Mouse (Mus musculus) embryonic facial prominence, embryonic 11.5 days (tissue): Measurements from ENCODE around the gene Serpine2. TPM values are rescaled to one million over a fixed set of nuclear protein-coding genes. Genes with fewer than 3 reads are reported as not detected.

ENCODE experiments used
- ATAC-seq: fragments of 200-750 bp; cut with Nextera tagmentation; replicated peaks from 2 replicates; pipeline ENCODE4 v1.8.0; 2017; ENCODE audit warnings: low read depth; ENCODE audit not compliant: insufficient number of reproducible peaks, low FRiP score, low TSS enrichment
- DNase-seq: peaks from one replicate; pipeline ENCODE4 v3.0.0-alpha.2; 2015; ENCODE audit warnings: low spot score
- H3K27ac ChIP-seq: fragments of 300-500 bp; sonication (generic); replicated peaks from 2 replicates; pipeline ENCODE4 v1.5.1; 2014; ENCODE audit warnings: mild to moderate bottlenecking, low read depth, low read length, control low read depth
- H3K27me3 ChIP-seq: fragments of 300-500 bp; sonication (generic); 2 replicates; pipeline ENCODE4 v1.6.1; 2014; ENCODE audit warnings: mild to moderate bottlenecking, low read length, moderate library complexity, mixed read lengths; ENCODE audit not compliant: control insufficient read depth, insufficient read depth
- H3K36me3 ChIP-seq: fragments of 300-500 bp; sonication (generic); replicated peaks from 2 replicates; pipeline ENCODE4 v1.6.1; 2014; ENCODE audit warnings: low read depth, mild to moderate bottlenecking, low read length, moderate library complexity, mixed read lengths; ENCODE audit not compliant: control insufficient read depth, insufficient read depth
- H3K4me1 ChIP-seq: fragments of 300-500 bp; sonication (generic); 2 replicates; pipeline ENCODE4 v1.6.1; 2014; ENCODE audit warnings: low read length, mixed read lengths; ENCODE audit not compliant: control insufficient read depth, insufficient read depth
- H3K4me2 ChIP-seq: fragments of 300-500 bp; sonication (generic); 2 replicates; pipeline ENCODE4 v1.6.1; 2014; ENCODE audit warnings: low read depth, mild to moderate bottlenecking, control low read depth, low read length, moderate library complexity
- H3K4me3 ChIP-seq: fragments of 300-500 bp; sonication (generic); 2 replicates; pipeline ENCODE4 v1.5.1; 2014; ENCODE audit warnings: low read depth, low read length, control low read depth
- H3K9ac ChIP-seq: fragments of 300-500 bp; sonication (generic); replicated peaks from 2 replicates; pipeline ENCODE4 v1.6.1; 2014; ENCODE audit warnings: mild to moderate bottlenecking, control low read depth, low read length
- H3K9me3 ChIP-seq: fragments of 300-500 bp; sonication (generic); replicated peaks from 2 replicates; pipeline ENCODE4 v1.6.1; 2016; ENCODE audit warnings: mild to moderate bottlenecking, low read length, inconsistent platforms, mixed read lengths; ENCODE audit not compliant: control insufficient read depth
- WGBS: fragments of 180-500 bp; shearing (Covaris S2); extraction: QIAGEN DNeasy Blood & Tissue Kit; methylation state at CpG from one replicate; pipeline ENCODE4 v1.1.7; 2014; 5-methylcytosine and 5-hydroxymethylcytosine counted together
- polyA plus RNA-seq: library from polyadenylated mRNA; unstranded; fragments of >200 nt; fragmentation: Nextera tagmentation; extraction: Ambion mirVana; gene quantifications from 2 replicates; pipeline ENCODE4 v1.2.1, GENCODE M21; 2014

Gene Serpine2
- polyA plus RNA-seq, 1 experiment from 2014 or later = 171 TPM

GRCm38 (mm10) chr1:79768231-79768630, 92.7 kb downstream of the Serpine2 start:
- Histone ChIP-seq H3K9me3 (no peaks in the 10 kb centered on the region), H3K27ac (no peak overlapping the region), H3K36me3 (no peaks in the 10 kb centered on the region), H3K4me3 (no peak overlapping the region), H3K9ac (no peak overlapping the region), H3K4me2 (no peak overlapping the region), H3K27me3 (no peaks in the 10 kb centered on the region), H3K4me1 (no peaks in the 10 kb centered on the region)
- no peak for DNase-seq
- 58% methylated on average over 1 of the region's 1 CpGs for WGBS
- ATAC-seq = no peak

GRCm38 (mm10) chr1:79764483-79764882, 96.5 kb downstream of the Serpine2 start:
- H3K9me3 ChIP-seq = no peaks in the 10 kb centered on the region
- H3K27ac ChIP-seq = no peak overlapping the region
- no peaks in the 10 kb centered on the region for H3K27me3 ChIP-seq
- H3K4me1 ChIP-seq = no peaks in the 10 kb centered on the region; the same call in 1 of the 2 replicates
- ATAC-seq (no peak), DNase-seq (no peak)
- no peaks in the 10 kb centered on the region for H3K36me3 ChIP-seq
- no peak overlapping the region for H3K9ac ChIP-seq
- H3K4me3 ChIP-seq = no peak overlapping the region
- 98% methylated on average over 1 of the region's 1 CpGs for WGBS
- no peak overlapping the region for H3K4me2 ChIP-seq

GRCm38 (mm10) chr1:79764031-79764430, 96.9 kb downstream of the Serpine2 start:
- H3K9me3 ChIP-seq = no peaks in the 10 kb centered on the region
- no peaks in the 10 kb centered on the region for H3K36me3 ChIP-seq
- no peak overlapping the region for H3K27ac ChIP-seq
- DNase-seq (no peak), ATAC-seq (no peak)
- no peaks in the 10 kb centered on the region for H3K27me3 ChIP-seq
- no peak overlapping the region for H3K4me3 ChIP-seq
- 84% methylated on average over 2 of the region's 2 CpGs for WGBS
- H3K4me2 ChIP-seq = no peak overlapping the region
- no peaks in the 10 kb centered on the region; the same call in 1 of the 2 replicates for H3K4me1 ChIP-seq
- no peak overlapping the region for H3K9ac ChIP-seq

GRCm38 (mm10) chr1:79762282-79763250, 98.4 kb downstream of the Serpine2 start:
- DNase-seq (no peak), ATAC-seq (no peak)
- WGBS = 62% methylated on average over 16 of the region's 16 CpGs
- Histone ChIP-seq H3K4me2 (peak overlapping the region; percentile 83), H3K36me3 (no peaks in the 10 kb centered on the region), H3K27me3 (no peaks in the 10 kb centered on the region), H3K9ac (no peak overlapping the region; the same call in 1 of the 2 replicates), H3K4me1 (no peaks in the 10 kb centered on the region; the same call in 1 of the 2 replicates), H3K27ac (no peak overlapping the region), H3K4me3 (peak overlapping the region; percentile 89; the same call in 1 of the 2 replicates), H3K9me3 (no peaks in the 10 kb centered on the region)

GRCm38 (mm10) chr1:79761917-79762271, 99.1 kb downstream of the Serpine2 start:
- no peaks in the 10 kb centered on the region for H3K36me3 ChIP-seq

GRCm38 (mm10) chr1:79761106-79761916, 99.7 kb downstream of the Serpine2 start:
- no peaks in the 10 kb centered on the region for H3K9me3 ChIP-seq
- H3K4me1 ChIP-seq = no peaks in the 10 kb centered on the region; the same call in 1 of the 2 replicates
- peak overlapping the region; percentile 89 for H3K4me3 ChIP-seq
- H3K27me3 ChIP-seq = no peaks in the 10 kb centered on the region
- H3K4me2 ChIP-seq = peak overlapping the region; percentile 83
- H3K27ac ChIP-seq = no peak overlapping the region
- DNase-seq = peak; percentile 90
- WGBS = under 1% methylated on average over 61 of the region's 65 CpGs
- H3K9ac ChIP-seq = peak overlapping the region; percentile 85
- ATAC-seq = peak; percentile 93
- no peaks in the 10 kb centered on the region for H3K36me3 ChIP-seq

More at GRCm38 (mm10) chr1:79761917-79762271, 99.1 kb downstream of the Serpine2 start:
- DNase-seq (no peak), ATAC-seq (peak; percentile 35)
- H3K9me3 ChIP-seq = no peaks in the 10 kb centered on the region
- H3K9ac ChIP-seq = peak overlapping the region; percentile 43
- peak overlapping the region; percentile 83 for H3K4me2 ChIP-seq
- H3K27ac ChIP-seq = no peak overlapping the region
- WGBS = 1% methylated on average over 6 of the region's 6 CpGs
- peak overlapping the region; percentile 89 for H3K4me3 ChIP-seq
- no peaks in the 10 kb centered on the region for H3K27me3 ChIP-seq
- H3K4me1 ChIP-seq = no peaks in the 10 kb centered on the region; the same call in 1 of the 2 replicates

GRCm38 (mm10) chr1:79760656-79761055, 100.3 kb downstream of the Serpine2 start:
- no peaks in the 10 kb centered on the region for H3K36me3 ChIP-seq
- no peak for DNase-seq
- H3K4me3 ChIP-seq = peak overlapping the region; percentile 89
- no peaks in the 10 kb centered on the region for H3K9me3 ChIP-seq
- no peak overlapping the region for H3K27ac ChIP-seq
- peak; percentile 8; the same call in 1 of the 2 replicates for ATAC-seq
- H3K9ac ChIP-seq = peak overlapping the region; percentile 85
- peak overlapping the region; percentile 83 for H3K4me2 ChIP-seq
- no peaks in the 10 kb centered on the region; the same call in 1 of the 2 replicates for H3K4me1 ChIP-seq
- H3K27me3 ChIP-seq = no peaks in the 10 kb centered on the region
- 9% methylated on average over 11 of the region's 11 CpGs for WGBS
